Mouse (Mus musculus): Measurements from ENCODE around the gene Igfbp7. TPM values are rescaled to one million over a fixed set of nuclear protein-coding genes. Genes with fewer than 3 reads are reported as not detected.
A peak's percentile ranks its signal among the peaks of the same experiment; 100 is the strongest.

The Igfbp7 gene
- polyA plus RNA-seq, 2 experiments = 100 to 102 TPM

DNA sequence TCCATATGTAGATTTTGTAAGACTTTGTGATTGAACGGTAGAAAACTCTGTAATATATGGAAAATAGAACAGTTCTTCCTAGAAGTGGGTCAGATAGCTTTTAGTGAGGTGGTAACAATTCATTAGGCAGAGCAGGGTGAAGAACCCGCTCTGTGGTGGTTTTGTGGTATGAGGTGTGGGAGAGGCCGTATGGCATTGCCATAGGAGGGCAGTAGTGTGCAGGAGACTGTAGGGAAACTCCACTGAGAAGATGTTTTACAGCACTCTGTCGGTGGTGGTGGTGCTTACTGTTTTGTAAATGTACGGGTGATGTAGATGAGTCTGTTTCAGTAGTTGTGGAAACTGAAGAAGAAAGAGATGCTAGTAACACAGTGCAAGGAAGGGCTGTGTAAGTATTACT lies 77.7 kb downstream of the Igfbp7 start:
- Histone ChIP-seq H3K36me3 (ENCODE audit: control insufficient read depth, insufficient read depth, low read length) (peaks cover 84% of the 10 kb centered on the region), H3K27ac (replicated peaks; ENCODE audit: low read depth, low read length) (no peak overlapping the region), H3K27me3 (ENCODE audit: control insufficient read depth, insufficient read depth, low read length) (no peaks in the 10 kb centered on the region), H3K4me2 (replicated peaks; ENCODE audit: low read depth, low read length, severe bottlenecking) (no peak overlapping the region), H3K9me3 (ENCODE audit: control insufficient read depth, low read length) (no peaks in the 10 kb centered on the region), H3K4me1 (ENCODE audit: control insufficient read depth, insufficient read depth, low read length) (no peaks in the 10 kb centered on the region), H3K9ac (ENCODE audit: low read depth, low read length, severe bottlenecking) (no peak overlapping the region), H3K4me3 (replicated peaks; ENCODE audit: low read length) (no peak overlapping the region)
- no peak for DNase-seq (ENCODE audit: low spot score)
- no peak for TF ChIP-seq POLR2A (IDR thresholded peaks at IDR 0.05; ENCODE audit: borderline replicate concordance, extremely low read depth, insufficient read depth, insufficient read length)
- 69% methylated on average over 5 of the region's 5 CpGs for WGBS
- no peak for ATAC-seq (ENCODE audit: low FRiP score, low read depth)

DNA sequence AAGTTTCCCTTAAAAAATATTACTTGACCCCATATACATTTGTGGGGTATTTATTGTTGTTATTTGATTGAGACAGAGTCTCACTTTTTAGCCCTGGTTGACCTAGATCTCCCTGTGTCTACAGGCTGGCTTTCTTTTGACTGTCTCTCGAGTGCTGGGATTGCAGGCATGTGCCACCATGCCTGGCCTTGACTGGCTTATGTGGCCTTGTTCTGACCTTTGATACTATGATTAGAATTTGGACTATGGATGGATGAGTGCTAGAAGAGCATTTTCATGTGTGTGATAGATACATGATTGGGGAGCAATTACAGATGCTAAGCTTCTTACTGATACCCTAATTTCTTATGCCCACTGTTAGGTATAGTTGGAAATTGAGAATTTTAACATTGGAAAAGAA lies 82.9 kb downstream of the Igfbp7 start:
- no peak overlapping the region for H3K4me2 ChIP-seq (replicated peaks; ENCODE audit: low read depth, low read length, severe bottlenecking)
- TF ChIP-seq POLR2A (IDR thresholded peaks at IDR 0.05; ENCODE audit: borderline replicate concordance, extremely low read depth, insufficient read depth, insufficient read length) = no peak
- no peak for DNase-seq (ENCODE audit: low spot score)
- no peaks in the 10 kb centered on the region for H3K9me3 ChIP-seq (ENCODE audit: control insufficient read depth, low read length)
- H3K4me1 ChIP-seq (ENCODE audit: control insufficient read depth, insufficient read depth, low read length) = no peaks in the 10 kb centered on the region
- no peak overlapping the region for H3K27ac ChIP-seq (replicated peaks; ENCODE audit: low read depth, low read length)
- peaks cover 91% of the 10 kb centered on the region for H3K36me3 ChIP-seq (ENCODE audit: control insufficient read depth, insufficient read depth, low read length)
- no peak overlapping the region for H3K4me3 ChIP-seq (replicated peaks; ENCODE audit: low read length)
- 83% methylated on average over 1 of the region's 1 CpGs for WGBS
- H3K27me3 ChIP-seq (ENCODE audit: control insufficient read depth, insufficient read depth, low read length) = no peaks in the 10 kb centered on the region
- ATAC-seq (ENCODE audit: low FRiP score, low read depth) = no peak
- H3K9ac ChIP-seq (ENCODE audit: low read depth, low read length, severe bottlenecking) = no peak overlapping the region

DNA sequence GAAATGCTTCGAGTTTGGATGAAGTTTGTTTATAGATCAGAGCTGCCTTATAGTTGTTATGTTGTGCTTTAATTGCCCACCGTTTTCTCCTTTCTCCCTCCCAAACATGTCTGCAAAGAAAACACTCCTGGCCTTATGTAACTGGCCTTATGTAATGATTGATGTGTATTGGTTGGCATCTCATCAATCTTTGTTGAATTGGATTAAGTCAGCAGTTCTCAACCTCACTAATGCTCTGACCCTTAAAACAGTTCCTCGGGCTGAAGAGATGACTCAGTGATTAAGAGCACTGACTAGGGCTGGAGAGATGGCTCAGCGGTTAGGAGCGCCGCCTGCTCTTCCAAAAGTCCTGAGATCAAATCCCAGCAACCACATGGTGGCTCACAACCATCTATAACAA lies 92.9 kb downstream of the Igfbp7 start:
- H3K27ac ChIP-seq (replicated peaks; ENCODE audit: low read depth, low read length) = no peak overlapping the region
- no peak for DNase-seq (ENCODE audit: low spot score)
- TF ChIP-seq POLR2A (IDR thresholded peaks at IDR 0.05; ENCODE audit: borderline replicate concordance, extremely low read depth, insufficient read depth, insufficient read length) = no peak
- ATAC-seq (ENCODE audit: low FRiP score, low read depth) = no peak
- no peaks in the 10 kb centered on the region for H3K9me3 ChIP-seq (ENCODE audit: control insufficient read depth, low read length)
- H3K27me3 ChIP-seq (ENCODE audit: control insufficient read depth, insufficient read depth, low read length) = no peaks in the 10 kb centered on the region
- H3K9ac ChIP-seq (ENCODE audit: low read depth, low read length, severe bottlenecking) = no peak overlapping the region
- no peak overlapping the region for H3K4me2 ChIP-seq (replicated peaks; ENCODE audit: low read depth, low read length, severe bottlenecking)
- WGBS = 91% methylated on average over 6 of the region's 6 CpGs
- H3K36me3 ChIP-seq (ENCODE audit: control insufficient read depth, insufficient read depth, low read length) = peaks cover 57% of the 10 kb centered on the region
- peaks cover 10% of the 10 kb centered on the region; the same call in 1 of the 2 replicates for H3K4me1 ChIP-seq (ENCODE audit: control insufficient read depth, insufficient read depth, low read length)
- H3K4me3 ChIP-seq (replicated peaks; ENCODE audit: low read length) = no peak overlapping the region

DNA sequence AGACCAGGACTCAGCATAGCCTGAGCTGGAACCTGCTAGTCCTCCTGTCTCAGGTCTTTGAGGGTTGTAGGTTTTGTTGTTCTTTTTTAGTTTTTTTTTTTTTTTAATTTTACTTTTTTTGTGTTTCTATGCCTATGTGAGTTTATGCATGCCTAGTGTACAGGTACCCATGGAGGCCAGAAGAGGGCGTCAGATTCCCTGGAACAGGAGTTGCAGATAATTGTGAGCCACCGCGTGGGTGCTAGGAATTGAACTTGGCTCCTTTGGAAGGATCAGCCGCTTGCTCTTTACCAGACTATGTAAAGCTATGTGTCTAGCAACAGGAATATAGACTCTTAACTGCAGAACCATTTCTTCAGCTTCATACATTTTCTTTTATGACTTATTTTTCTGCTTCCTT lies 93.6 kb downstream of the Igfbp7 start:
- no peaks in the 10 kb centered on the region for H3K27me3 ChIP-seq (ENCODE audit: control insufficient read depth, insufficient read depth, low read length)
- H3K36me3 ChIP-seq (ENCODE audit: control insufficient read depth, insufficient read depth, low read length) = peaks cover 52% of the 10 kb centered on the region
- no peak for DNase-seq (ENCODE audit: low spot score)
- H3K9ac ChIP-seq (ENCODE audit: low read depth, low read length, severe bottlenecking) = no peak overlapping the region
- no peak for TF ChIP-seq POLR2A (IDR thresholded peaks at IDR 0.05; ENCODE audit: borderline replicate concordance, extremely low read depth, insufficient read depth, insufficient read length)
- no peak overlapping the region for H3K27ac ChIP-seq (replicated peaks; ENCODE audit: low read depth, low read length)
- no peak overlapping the region for H3K4me3 ChIP-seq (replicated peaks; ENCODE audit: low read length)
- WGBS = 94% methylated on average over 4 of the region's 4 CpGs
- H3K4me2 ChIP-seq (replicated peaks; ENCODE audit: low read depth, low read length, severe bottlenecking) = no peak overlapping the region
- ATAC-seq (ENCODE audit: low FRiP score, low read depth) = no peak
- H3K4me1 ChIP-seq (ENCODE audit: control insufficient read depth, insufficient read depth, low read length) = peaks cover 10% of the 10 kb centered on the region; the same call in 1 of the 2 replicates
- no peaks in the 10 kb centered on the region for H3K9me3 ChIP-seq (ENCODE audit: control insufficient read depth, low read length)

DNA sequence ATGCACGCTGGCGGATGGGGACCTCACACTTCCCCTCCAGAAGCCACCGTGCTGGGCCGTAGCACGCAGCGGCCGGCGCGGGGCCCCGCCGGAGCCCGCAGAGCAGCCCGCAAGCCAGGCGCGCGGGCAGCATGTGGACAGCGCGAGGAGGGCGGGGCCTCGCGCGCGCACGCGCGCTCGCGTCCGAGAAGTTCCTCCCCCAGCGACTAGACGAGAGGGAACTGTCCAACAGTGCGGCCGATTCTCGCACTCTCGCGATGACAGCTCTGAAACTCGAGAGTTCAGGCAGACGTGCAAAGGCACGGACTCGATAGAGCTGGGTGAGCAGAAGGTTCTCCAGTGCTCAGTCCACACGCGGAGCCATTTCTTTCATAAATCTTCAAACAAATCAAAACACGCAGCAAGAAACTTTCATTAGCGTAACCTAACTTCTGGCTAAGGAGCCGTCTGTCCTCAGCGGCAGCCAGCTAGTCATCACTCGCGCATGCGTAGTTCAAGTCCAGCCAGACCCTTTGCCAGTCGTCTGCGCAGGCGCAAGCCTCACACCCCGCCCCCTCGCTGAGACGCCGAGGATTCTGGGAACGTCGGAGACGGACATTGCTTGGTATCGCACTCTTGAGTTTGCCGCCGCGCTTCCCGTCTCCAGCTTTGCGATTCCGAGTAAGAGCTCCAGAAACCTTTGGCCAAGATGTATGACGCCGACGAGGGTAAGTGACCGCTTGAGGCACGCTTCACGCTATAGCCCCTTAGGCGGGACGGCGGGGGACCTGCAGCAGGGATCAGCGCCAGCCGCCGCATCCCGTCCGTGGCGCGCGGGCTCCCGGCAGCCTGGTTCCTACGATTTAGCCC lies 97.7 kb downstream of the Igfbp7 start, which contains the start of the genes Noa1 and Polr2b:
TSS of gene Noa1 (minus strand) at position 161 of the 849 bp plus-strand sequence.
TSS of gene Polr2b (plus strand) at position 224 of the 849 bp plus-strand sequence.
- Histone ChIP-seq H3K9ac (ENCODE audit: low read depth, low read length, severe bottlenecking) (peak within 1 kb of the TSS; percentile 84), H3K9me3 (ENCODE audit: control insufficient read depth, low read length) (no peaks in the 10 kb centered on the region), H3K4me3 (replicated peaks; ENCODE audit: low read length) (peak within 1 kb of the TSS; percentile 87), H3K4me2 (replicated peaks; ENCODE audit: low read depth, low read length, severe bottlenecking) (peak within 1 kb of the TSS; percentile 99), H3K27me3 (ENCODE audit: control insufficient read depth, insufficient read depth, low read length) (no peaks in the 10 kb centered on the region), H3K36me3 (ENCODE audit: control insufficient read depth, insufficient read depth, low read length) (peaks cover 36% of the 10 kb centered on the region), H3K4me1 (ENCODE audit: control insufficient read depth, insufficient read depth, low read length) (peaks cover 23% of the 10 kb centered on the region), H3K27ac (replicated peaks; ENCODE audit: low read depth, low read length) (peak within 1 kb of the TSS; percentile 76)
- DNase-seq (ENCODE audit: low spot score) (peak; percentile 98), ATAC-seq (ENCODE audit: low FRiP score, low read depth) (peak; percentile 96)
- WGBS = under 1% methylated on average over 84 of the region's 85 CpGs
- peak; percentile 61; the same call in 1 of the 2 replicates for TF ChIP-seq POLR2A (IDR thresholded peaks at IDR 0.05; ENCODE audit: borderline replicate concordance, extremely low read depth, insufficient read depth, insufficient read length)
